Mouse (Mus musculus) neural tube, embryonic 10.5 days (tissue): ENCODE results near the gene Chd6.
"Not testable (repeated sequence)": the region's sequence is repeated elsewhere in the genome, so short reads cannot be mapped to it uniquely, and the experiment has no call there.

Experiments
- DNase-seq: peaks from one replicate; pipeline ENCODE4 v3.0.0-alpha.2; 2017; ENCODE audit warnings: low spot score; ENCODE audit errors: extremely low spot score

The Chd6 gene

GRCm38 (mm10) chr2:160990339-160991070, 118.4 kb downstream of the Chd6 start:
- no peak for DNase-seq

GRCm38 (mm10) chr2:160987503-160987902, 121.4 kb downstream of the Chd6 start:
- DNase-seq, result no peak

GRCm38 (mm10) chr2:160982636-160983035, 126.2 kb downstream of the Chd6 start:
- DNase-seq, result no peak

GRCm38 (mm10) chr2:160981791-160982190, 127.1 kb downstream of the Chd6 start:
- DNase-seq, result no peak

GRCm38 (mm10) chr2:160978651-160979050, 130.2 kb downstream of the Chd6 start:
- DNase-seq, result no peak

GRCm38 (mm10) chr2:160977248-160977647, 131.6 kb downstream of the Chd6 start:
- no peak for DNase-seq

GRCm38 (mm10) chr2:160973648-160974215, 135.1 kb downstream of the Chd6 start:
- DNase-seq, result no peak

- DNase-seq, result no peak
These were observed 136.6 kb downstream of the Chd6 start for GRCm38 (mm10) chr2:160972103-160972792.

- no peak for DNase-seq
These were observed 146.7 kb downstream of the Chd6 start for GRCm38 (mm10) chr2:160962149-160962548.

GRCm38 (mm10) chr2:160960956-160961646, 147.8 kb downstream of the Chd6 start:
- DNase-seq, result no peak

GRCm38 (mm10) chr2:160959901-160960300, 149.0 kb downstream of the Chd6 start:
- no peak for DNase-seq

GRCm38 (mm10) chr2:160958737-160959136, 150.1 kb downstream of the Chd6 start:
- no peak for DNase-seq

- not testable (repeated sequence) for DNase-seq
These were observed 151.1 kb downstream of the Chd6 start for GRCm38 (mm10) chr2:160957801-160958200.

GRCm38 (mm10) chr2:160957307-160957706, 151.6 kb downstream of the Chd6 start:
- not testable (repeated sequence) for DNase-seq

- DNase-seq, result no peak
These were observed 153.5 kb downstream of the Chd6 start for GRCm38 (mm10) chr2:160955331-160955730.

- no peak for DNase-seq
These were observed 154.3 kb downstream of the Chd6 start for GRCm38 (mm10) chr2:160954541-160954940.

- DNase-seq, result no peak
These were observed 155.6 kb downstream of the Chd6 start for GRCm38 (mm10) chr2:160953131-160953873.

- no peak for DNase-seq
These were observed 157.3 kb downstream of the Chd6 start for GRCm38 (mm10) chr2:160951595-160951994.

GRCm38 (mm10) chr2:160942443-160942842, 166.4 kb downstream of the Chd6 start:
- no peak for DNase-seq

GRCm38 (mm10) chr2:160940930-160941709, 167.8 kb downstream of the Chd6 start:
- DNase-seq, result no peak
